Mouse (Mus musculus) embryonic facial prominence, embryonic 12.5 days (tissue): ENCODE results near the gene Upf3b. TPM values are rescaled to one million over a fixed set of nuclear protein-coding genes. Genes with fewer than 3 reads are reported as not detected.

Source experiments
- ATAC-seq: fragments of 200-750 bp; cut with Nextera tagmentation; 2 replicates; pipeline ENCODE4 v1.8.0; 2017; ENCODE audit not compliant: insufficient number of reproducible peaks, insufficient read depth, low FRiP score, low TSS enrichment
- H3K27ac ChIP-seq: fragments of 300-500 bp; sonication (generic); 2 replicates; pipeline ENCODE4 v1.5.1; 2016; ENCODE audit warnings: mild to moderate bottlenecking
- H3K27me3 ChIP-seq: fragments of 300-500 bp; sonication (generic); 2 replicates; pipeline ENCODE4 v1.6.1; 2016; ENCODE audit warnings: mild to moderate bottlenecking, moderate library complexity
- H3K36me3 ChIP-seq: fragments of 300-500 bp; sonication (generic); 2 replicates; pipeline ENCODE4 v1.6.1; 2016; ENCODE audit warnings: mild to moderate bottlenecking
- H3K4me1 ChIP-seq: fragments of 300-500 bp; sonication (generic); 2 replicates; pipeline ENCODE4 v1.6.1; 2016
- H3K4me2 ChIP-seq: fragments of 300-500 bp; sonication (generic); replicated peaks from 2 replicates; pipeline ENCODE4 v1.6.1; 2016; ENCODE audit warnings: mild to moderate bottlenecking, moderate library complexity
- H3K4me3 ChIP-seq: fragments of 300-500 bp; sonication (generic); 2 replicates; pipeline ENCODE4 v1.5.1; 2016; ENCODE audit warnings: mild to moderate bottlenecking
- H3K9ac ChIP-seq: fragments of 300-500 bp; sonication (generic); 2 replicates; pipeline ENCODE4 v1.6.1; 2016; ENCODE audit warnings: mild to moderate bottlenecking, moderate library complexity
- H3K9me3 ChIP-seq: fragments of 300-500 bp; sonication (generic); 2 replicates; pipeline ENCODE4 v1.6.1; 2016; ENCODE audit warnings: mild to moderate bottlenecking, moderate library complexity
- WGBS: fragments of 180-500 bp; shearing (Covaris S2); methylation state at CpG from one replicate; pipeline ENCODE4 v1.1.7; 2016; 5-methylcytosine and 5-hydroxymethylcytosine counted together
- polyA plus RNA-seq: library from polyadenylated mRNA; unstranded; fragments of >200 nt; fragmentation: Nextera tagmentation; extraction: Ambion mirVana; gene quantifications from 2 replicates; pipeline ENCODE4 v1.2.1, GENCODE M21; 2016

Upf3b gene
- polyA plus RNA-seq, 1 experiment from 2014 or later: 22.2 TPM

DNA sequence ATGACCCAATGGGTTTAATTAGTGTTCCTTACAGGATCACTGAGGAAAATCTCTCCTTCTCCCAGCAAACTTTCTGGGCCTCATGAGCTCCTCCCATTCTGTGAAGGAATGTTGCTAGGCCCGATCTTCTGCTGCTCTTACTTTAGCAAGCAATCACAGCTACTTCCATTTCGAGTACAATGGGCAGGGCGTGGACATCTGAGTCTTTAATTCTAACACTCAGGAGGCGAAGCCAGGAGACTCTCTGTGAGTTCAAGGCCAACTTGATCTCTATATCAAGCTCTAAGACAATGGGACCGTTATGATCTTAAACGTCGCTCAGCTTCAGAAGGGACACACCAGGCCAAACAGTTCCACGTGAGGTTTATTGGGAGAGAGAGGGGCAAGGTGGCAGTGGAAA is 33.5 kb downstream of the Upf3b start:
- no peaks in the 10 kb centered on the region for H3K4me1 ChIP-seq
- no peak overlapping the region for H3K27ac ChIP-seq
- no peak overlapping the region for H3K9ac ChIP-seq
- no peaks in the 10 kb centered on the region for H3K9me3 ChIP-seq
- no peak overlapping the region for H3K4me3 ChIP-seq
- 76% methylated on average over 8 of the region's 8 CpGs for WGBS
- H3K4me2 ChIP-seq: no peak overlapping the region
- 0 out of 2 replicates have a peak, but pooled peaks cover 5% of the 10 kb centered on the region for H3K36me3 ChIP-seq
- H3K27me3 ChIP-seq: no peaks in the 10 kb centered on the region
- no peak for ATAC-seq

- H3K9ac ChIP-seq: no peak overlapping the region
- ATAC-seq: no peak
- H3K36me3 ChIP-seq: no peaks in the 10 kb centered on the region
- no peaks in the 10 kb centered on the region for H3K9me3 ChIP-seq
- WGBS: 33% methylated on average over 9 of the region's 9 CpGs
- H3K4me1 ChIP-seq: no peaks in the 10 kb centered on the region
- H3K4me3 ChIP-seq: no peak overlapping the region
- H3K27ac ChIP-seq: no peak overlapping the region
- H3K4me2 ChIP-seq: no peak overlapping the region
- no peaks in the 10 kb centered on the region for H3K27me3 ChIP-seq
Measured at GRCm38 (mm10) chrX:37074262-37074892, 35.7 kb downstream of the Upf3b start.

GRCm38 (mm10) chrX:37068766-37069165 is 41.4 kb downstream of the Upf3b start:
- H3K36me3 ChIP-seq: no peaks in the 10 kb centered on the region
- 88% methylated on average over 5 of the region's 5 CpGs for WGBS

DNA sequence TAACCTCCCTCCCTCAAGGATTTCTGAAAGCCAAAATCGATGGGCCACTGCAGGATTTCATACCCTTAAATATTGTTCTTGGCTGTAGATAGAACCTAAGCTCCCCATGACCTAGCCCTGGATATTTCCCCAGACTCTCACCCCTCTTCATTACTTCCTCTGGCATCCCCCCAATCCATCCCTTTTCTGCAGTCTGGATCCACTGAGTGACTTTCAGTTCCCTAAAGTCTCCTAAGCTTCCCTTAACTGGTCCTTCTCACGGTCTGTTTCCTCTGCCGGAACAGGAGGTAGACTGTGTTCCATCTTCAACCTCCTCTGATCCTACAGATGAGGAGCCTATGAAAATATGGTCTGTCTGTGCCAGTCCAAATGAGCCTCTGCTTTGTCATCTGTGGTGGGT is 42.8 kb downstream of the Upf3b start:
- H3K36me3 ChIP-seq: no peaks in the 10 kb centered on the region
- H3K9ac ChIP-seq: no peak overlapping the region
- H3K4me1 ChIP-seq: no peaks in the 10 kb centered on the region
- H3K27me3 ChIP-seq: no peaks in the 10 kb centered on the region
- 80% methylated on average over 3 of the region's 3 CpGs for WGBS
- no peak overlapping the region for H3K4me3 ChIP-seq
- H3K27ac ChIP-seq: no peak overlapping the region
- no peak for ATAC-seq
- no peak overlapping the region for H3K4me2 ChIP-seq
- H3K9me3 ChIP-seq: no peaks in the 10 kb centered on the region

More at GRCm38 (mm10) chrX:37068766-37069165, 41.4 kb downstream of the Upf3b start:
- Histone ChIP-seq H3K4me3 (no peak overlapping the region), H3K27ac (no peak overlapping the region), H3K9ac (no peak overlapping the region), H3K4me1 (no peaks in the 10 kb centered on the region), H3K4me2 (no peak overlapping the region), H3K9me3 (no peaks in the 10 kb centered on the region), H3K27me3 (no peaks in the 10 kb centered on the region)
- ATAC-seq: no peak

DNA sequence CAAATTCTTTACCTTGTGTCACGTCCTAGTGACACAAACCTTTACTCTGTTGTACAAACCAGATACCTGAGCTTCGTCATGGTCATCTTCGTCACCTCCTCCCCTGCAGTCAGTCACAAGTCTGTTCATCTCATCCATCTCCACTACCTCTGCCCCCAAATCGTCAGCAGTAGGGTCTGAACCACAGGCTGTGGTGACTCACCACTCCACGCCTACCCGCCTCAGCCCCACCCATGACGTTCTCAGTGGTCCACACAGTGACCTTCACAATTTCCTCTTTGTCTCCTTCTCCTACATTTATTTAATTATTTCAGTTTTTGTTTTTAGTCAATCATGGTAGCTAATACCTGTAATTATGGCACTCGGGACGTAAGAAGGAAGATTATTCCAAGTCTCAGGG is 46.2 kb downstream of the Upf3b start:
- ATAC-seq: no peak
- Histone ChIP-seq H3K27me3 (no peaks in the 10 kb centered on the region), H3K4me3 (no peak overlapping the region), H3K9ac (no peak overlapping the region), H3K4me2 (no peak overlapping the region), H3K27ac (no peak overlapping the region), H3K36me3 (no peaks in the 10 kb centered on the region), H3K4me1 (no peaks in the 10 kb centered on the region), H3K9me3 (no peaks in the 10 kb centered on the region)
- WGBS: 79% methylated on average over 9 of the region's 9 CpGs

GRCm38 (mm10) chrX:37048890-37049823 is 61.0 kb downstream of the Upf3b start:
- 19% methylated on average over 68 of the region's 70 CpGs for WGBS
- H3K9me3 ChIP-seq: no peaks in the 10 kb centered on the region
- no peak overlapping the region for H3K9ac ChIP-seq
- peaks cover 64% of the 10 kb centered on the region for H3K27me3 ChIP-seq
- H3K27ac ChIP-seq: no peak overlapping the region
- no peaks in the 10 kb centered on the region for H3K36me3 ChIP-seq
- ATAC-seq: 0 out of 2 replicates have a peak, but pooled peaks have one; percentile 41
- H3K4me2 ChIP-seq: peak overlapping the region; percentile 48
- no peaks in the 10 kb centered on the region for H3K4me1 ChIP-seq
- peak overlapping the region; percentile 31 for H3K4me3 ChIP-seq

GRCm38 (mm10) chrX:37048066-37048889 is 61.8 kb downstream of the Upf3b start, which contains the start of gene Sowahd:
Gene Sowahd, plus strand, starts transcription at chrX:37048845.
- H3K36me3 ChIP-seq: no peaks in the 10 kb centered on the region
- H3K27me3 ChIP-seq: peaks cover 59% of the 10 kb centered on the region
- H3K27ac ChIP-seq: no peak within 1 kb of the TSS
- H3K4me3 ChIP-seq: peak within 1 kb of the TSS; percentile 31
- no peaks in the 10 kb centered on the region for H3K9me3 ChIP-seq
- 21% methylated on average over 35 of the region's 38 CpGs for WGBS
- no peaks in the 10 kb centered on the region for H3K4me1 ChIP-seq
- ATAC-seq: no peak
- H3K4me2 ChIP-seq: peak within 1 kb of the TSS; percentile 48
- H3K9ac ChIP-seq: no peak within 1 kb of the TSS

DNA sequence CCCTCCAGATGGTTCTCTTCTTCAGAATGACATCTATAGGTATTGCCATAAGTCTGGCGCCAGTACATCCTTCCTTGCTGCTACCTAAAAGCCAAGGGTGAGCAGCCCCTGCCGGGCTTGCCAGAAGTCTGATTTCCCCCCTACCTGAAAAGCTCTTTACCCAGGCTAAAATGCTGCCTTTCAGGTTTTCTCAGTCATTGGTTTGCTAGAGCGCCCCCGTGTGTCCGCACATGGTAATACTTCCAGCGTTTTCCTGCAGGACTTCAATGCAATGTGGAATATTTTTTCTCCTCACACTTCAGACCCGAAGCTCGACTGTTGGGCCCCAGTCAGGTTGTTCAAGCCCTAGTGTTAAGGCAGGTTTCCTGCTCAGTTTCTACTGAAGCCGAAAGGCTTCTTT is 67.4 kb downstream of the Upf3b start:
- no peak for ATAC-seq
- WGBS: 19% methylated on average over 9 of the region's 9 CpGs
- Histone ChIP-seq H3K36me3 (no peaks in the 10 kb centered on the region), H3K4me1 (no peaks in the 10 kb centered on the region), H3K27me3 (peaks cover 14% of the 10 kb centered on the region), H3K9ac (no peak overlapping the region), H3K4me2 (no peak overlapping the region), H3K27ac (no peak overlapping the region), H3K4me3 (no peak overlapping the region), H3K9me3 (no peaks in the 10 kb centered on the region)

Other genes with a start within 250 kb of the Upf3b start
- gene Ube2a, start 236.4 kb downstream of the Upf3b start, polyA plus RNA-seq: 118 and 120 TPM in 2 replicates
- gene C330007P06Rik, start 236.2 kb downstream of the Upf3b start, polyA plus RNA-seq: 36.4 and 37.7 TPM in 2 replicates
- 1.9 and 2.2 TPM in 2 replicates for gene Nkrf, start 207.4 kb downstream of the Upf3b start, polyA plus RNA-seq
- gene Sept6, start 118.5 kb downstream of the Upf3b start, polyA plus RNA-seq: 49.5 and 50.2 TPM in 2 replicates
- gene Sowahd, start 61.5 kb downstream of the Upf3b start, polyA plus RNA-seq: not detected in 2 replicates
- gene Rpl39, start 24.9 kb downstream of the Upf3b start, polyA plus RNA-seq: 511 and 529 TPM in 2 replicates
- 16.1 and 17.1 TPM in 2 replicates for gene Nkap, start 16.5 kb upstream of the Upf3b start, polyA plus RNA-seq
- gene Akap14, start 58.5 kb upstream of the Upf3b start, polyA plus RNA-seq: 0.09 TPM in 1 of 2 replicates, not detected in the other
- gene Ndufa1, start 80.8 kb upstream of the Upf3b start, polyA plus RNA-seq: 390 and 436 TPM in 2 replicates
- 14.6 and 15.1 TPM in 2 replicates for gene Rnf113a1, start 80.9 kb upstream of the Upf3b start, polyA plus RNA-seq
- not detected in 2 replicates for gene Gm9, start 100.7 kb upstream of the Upf3b start, polyA plus RNA-seq
- not detected in 2 replicates for gene Rhox1, start 111.9 kb upstream of the Upf3b start, polyA plus RNA-seq
- gene Rhox2a, start 134.7 kb upstream of the Upf3b start, polyA plus RNA-seq: 0.38 TPM in 1 of 2 replicates, not detected in the other
- not detected in 2 replicates for gene Rhox3a, start 139.6 kb upstream of the Upf3b start, polyA plus RNA-seq
- gene Rhox4a, start 155.0 kb upstream of the Upf3b start, polyA plus RNA-seq: not detected in 2 replicates